Mouse (Mus musculus) embryonic facial prominence, embryonic 11.5 days (tissue): ENCODE measurements around the gene Primpol. TPM values are rescaled to one million over a fixed set of nuclear protein-coding genes. Genes with fewer than 3 reads are reported as not detected.
"Not testable (repeated sequence)": the region's sequence is repeated elsewhere in the genome, so short reads cannot be mapped to it uniquely, and the experiment has no call there.

Source experiments
- ATAC-seq: fragments of 200-750 bp; cut with Nextera tagmentation; replicated peaks from 2 replicates; pipeline ENCODE4 v1.8.0; 2017; ENCODE audit warnings: low read depth; ENCODE audit not compliant: insufficient number of reproducible peaks, low FRiP score, low TSS enrichment
- DNase-seq: peaks from one replicate; pipeline ENCODE4 v3.0.0-alpha.2; 2015; ENCODE audit warnings: low spot score
- H3K27ac ChIP-seq: fragments of 300-500 bp; sonication (generic); replicated peaks from 2 replicates; pipeline ENCODE4 v1.5.1; 2014; ENCODE audit warnings: mild to moderate bottlenecking, low read depth, low read length, control low read depth
- H3K27me3 ChIP-seq: fragments of 300-500 bp; sonication (generic); 2 replicates; pipeline ENCODE4 v1.6.1; 2014; ENCODE audit warnings: mild to moderate bottlenecking, low read length, moderate library complexity, mixed read lengths; ENCODE audit not compliant: control insufficient read depth, insufficient read depth
- H3K36me3 ChIP-seq: fragments of 300-500 bp; sonication (generic); replicated peaks from 2 replicates; pipeline ENCODE4 v1.6.1; 2014; ENCODE audit warnings: low read depth, mild to moderate bottlenecking, low read length, moderate library complexity, mixed read lengths; ENCODE audit not compliant: control insufficient read depth, insufficient read depth
- H3K4me1 ChIP-seq: fragments of 300-500 bp; sonication (generic); 2 replicates; pipeline ENCODE4 v1.6.1; 2014; ENCODE audit warnings: low read length, mixed read lengths; ENCODE audit not compliant: control insufficient read depth, insufficient read depth
- H3K4me2 ChIP-seq: fragments of 300-500 bp; sonication (generic); 2 replicates; pipeline ENCODE4 v1.6.1; 2014; ENCODE audit warnings: low read depth, mild to moderate bottlenecking, control low read depth, low read length, moderate library complexity
- H3K4me3 ChIP-seq: fragments of 300-500 bp; sonication (generic); 2 replicates; pipeline ENCODE4 v1.5.1; 2014; ENCODE audit warnings: low read depth, low read length, control low read depth
- H3K9ac ChIP-seq: fragments of 300-500 bp; sonication (generic); replicated peaks from 2 replicates; pipeline ENCODE4 v1.6.1; 2014; ENCODE audit warnings: mild to moderate bottlenecking, control low read depth, low read length
- H3K9me3 ChIP-seq: fragments of 300-500 bp; sonication (generic); replicated peaks from 2 replicates; pipeline ENCODE4 v1.6.1; 2016; ENCODE audit warnings: mild to moderate bottlenecking, low read length, inconsistent platforms, mixed read lengths; ENCODE audit not compliant: control insufficient read depth
- WGBS: fragments of 180-500 bp; shearing (Covaris S2); extraction: QIAGEN DNeasy Blood & Tissue Kit; methylation state at CpG from one replicate; pipeline ENCODE4 v1.1.7; 2014; 5-methylcytosine and 5-hydroxymethylcytosine counted together
- polyA plus RNA-seq: library from polyadenylated mRNA; unstranded; fragments of >200 nt; fragmentation: Nextera tagmentation; extraction: Ambion mirVana; gene quantifications from 2 replicates; pipeline ENCODE4 v1.2.1, GENCODE M21; 2014

Primpol gene
- polyA plus RNA-seq, 1 experiment from 2014 or later, result 11.2 TPM

DNA sequence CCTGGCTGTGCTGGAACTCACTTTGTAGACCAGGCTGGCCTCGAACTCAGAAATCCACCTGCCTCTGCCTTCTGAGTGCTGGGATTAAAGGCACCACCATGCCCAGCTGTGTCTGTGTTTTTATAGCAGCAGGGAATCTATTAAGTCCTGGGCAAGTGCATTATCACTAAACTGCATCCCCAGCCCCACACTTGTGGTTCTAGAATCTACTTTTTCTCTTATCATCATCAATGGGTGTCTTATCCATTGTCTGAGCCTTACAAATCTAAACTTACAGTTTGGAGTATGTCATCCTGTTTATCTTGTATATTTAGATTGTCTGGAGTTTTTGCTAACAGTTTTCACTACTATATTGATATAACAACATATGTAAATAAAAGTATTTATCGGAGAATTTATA lies 28.3 kb downstream of the Primpol start:
- Histone ChIP-seq H3K9ac (no peak overlapping the region), H3K4me3 (no peak overlapping the region), H3K9me3 (no peaks in the 10 kb centered on the region), H3K27ac (no peak overlapping the region), H3K36me3 (no peaks in the 10 kb centered on the region), H3K27me3 (no peaks in the 10 kb centered on the region), H3K4me1 (no peaks in the 10 kb centered on the region), H3K4me2 (no peak overlapping the region)
- ATAC-seq, result no peak
- DNase-seq, result no peak
- 86% methylated on average over 2 of the region's 2 CpGs for WGBS

DNA sequence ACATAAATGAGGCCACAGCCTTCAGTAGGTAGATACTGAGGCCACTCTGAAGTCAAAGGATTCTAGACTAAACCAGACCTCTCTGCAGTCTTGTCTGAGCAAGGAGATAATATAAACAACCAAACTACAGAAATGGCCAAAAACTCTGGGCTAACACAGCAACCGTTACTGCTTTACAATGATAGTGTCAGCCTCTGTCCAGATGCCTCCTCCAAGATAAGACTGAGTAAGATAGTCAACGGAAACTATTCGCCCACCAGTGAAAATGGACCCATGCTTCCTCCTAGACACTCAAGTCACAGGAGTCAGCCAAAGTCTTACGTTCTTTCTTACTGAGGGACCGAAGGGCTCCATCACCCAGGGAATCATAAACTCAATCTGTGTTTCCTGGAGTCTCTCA lies 29.1 kb downstream of the Primpol start:
- H3K9ac ChIP-seq, result no peak overlapping the region
- DNase-seq (no peak), ATAC-seq (no peak)
- H3K4me2 ChIP-seq, result no peak overlapping the region
- H3K36me3 ChIP-seq, result no peaks in the 10 kb centered on the region
- H3K4me1 ChIP-seq, result no peaks in the 10 kb centered on the region
- no peak overlapping the region for H3K27ac ChIP-seq
- no peaks in the 10 kb centered on the region for H3K9me3 ChIP-seq
- H3K4me3 ChIP-seq, result no peak overlapping the region
- WGBS, result 95% methylated on average over 5 of the region's 5 CpGs
- no peaks in the 10 kb centered on the region for H3K27me3 ChIP-seq

DNA sequence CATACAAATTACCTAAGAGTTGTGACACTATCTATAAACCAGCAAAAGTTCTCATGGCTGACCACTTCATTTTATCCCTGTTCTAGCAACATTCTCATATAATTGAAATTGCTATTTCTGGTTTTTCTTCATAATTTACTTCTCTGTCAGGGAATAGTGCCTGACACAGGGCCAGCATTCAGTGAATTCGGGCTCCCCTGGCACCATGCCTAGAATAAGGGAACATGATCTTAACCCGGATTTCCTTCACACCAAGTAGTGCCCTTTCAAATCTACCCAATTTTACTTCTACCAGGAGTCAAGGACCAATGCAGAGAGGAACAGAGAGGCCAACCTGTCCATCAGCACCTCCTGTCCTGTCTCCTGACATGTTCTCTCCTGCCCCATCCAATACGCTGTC lies 31.4 kb downstream of the Primpol start:
- Histone ChIP-seq H3K36me3 (no peaks in the 10 kb centered on the region), H3K4me3 (no peak overlapping the region), H3K9ac (no peak overlapping the region), H3K9me3 (no peaks in the 10 kb centered on the region), H3K27me3 (no peaks in the 10 kb centered on the region), H3K27ac (no peak overlapping the region), H3K4me2 (no peak overlapping the region), H3K4me1 (no peaks in the 10 kb centered on the region)
- DNase-seq (no peak), ATAC-seq (no peak)
- WGBS, result 90% methylated on average over 3 of the region's 3 CpGs

DNA sequence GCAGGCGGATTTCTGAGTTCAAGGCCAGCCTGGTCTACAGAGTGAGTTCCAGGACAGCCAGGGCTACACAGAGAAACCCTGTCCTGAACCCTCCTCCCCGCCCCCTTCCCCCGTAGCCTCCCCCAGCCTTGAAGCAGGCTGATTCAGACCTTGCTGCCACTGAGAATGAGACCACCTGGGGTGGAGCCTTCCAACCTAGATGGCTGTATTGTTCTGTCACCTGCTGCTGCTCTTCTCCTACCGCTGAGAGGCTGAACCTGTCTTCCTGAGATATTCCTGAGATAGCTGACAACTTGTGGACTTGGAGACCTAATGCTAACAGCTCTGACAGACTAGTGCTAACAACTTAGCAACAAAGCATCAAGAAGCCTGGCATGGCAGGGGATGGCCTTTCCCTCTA lies 32.7 kb downstream of the Primpol start:
- H3K9ac ChIP-seq, ATAC-seq, H3K27ac ChIP-seq, DNase-seq, H3K4me1 ChIP-seq, H3K4me3 ChIP-seq, H3K27me3 ChIP-seq, H3K4me2 ChIP-seq, H3K9me3 ChIP-seq, H3K36me3 ChIP-seq: not testable (repeated sequence)
- WGBS, result 61% methylated on average over 4 of the region's 4 CpGs

DNA sequence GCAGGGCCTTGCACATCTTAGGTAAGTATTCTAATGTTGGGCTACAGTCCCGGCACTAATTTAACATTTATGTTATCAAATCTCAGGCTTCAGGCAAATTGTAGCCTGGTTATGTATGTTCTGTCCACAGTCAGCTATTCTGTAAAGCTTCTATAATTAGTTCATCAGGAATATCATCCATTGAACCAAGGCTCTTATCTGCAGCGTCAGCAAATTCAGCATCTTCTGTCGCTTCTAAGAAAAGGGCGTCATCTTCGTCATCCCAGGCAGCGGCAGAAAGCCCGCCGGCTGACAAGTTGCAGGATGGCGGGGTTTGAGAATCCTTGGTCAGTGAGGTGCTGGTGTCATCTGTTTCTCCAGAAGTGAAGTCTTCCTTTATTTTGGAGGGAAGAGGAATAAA lies 38.2 kb downstream of the Primpol start:
- Histone ChIP-seq H3K9me3 (no peaks in the 10 kb centered on the region), H3K27ac (no peak overlapping the region), H3K36me3 (no peaks in the 10 kb centered on the region), H3K4me2 (no peak overlapping the region), H3K27me3 (no peaks in the 10 kb centered on the region), H3K4me3 (no peak overlapping the region), H3K9ac (no peak overlapping the region), H3K4me1 (no peaks in the 10 kb centered on the region)
- ATAC-seq, result no peak
- DNase-seq, result no peak
- 95% methylated on average over 9 of the region's 9 CpGs for WGBS

DNA sequence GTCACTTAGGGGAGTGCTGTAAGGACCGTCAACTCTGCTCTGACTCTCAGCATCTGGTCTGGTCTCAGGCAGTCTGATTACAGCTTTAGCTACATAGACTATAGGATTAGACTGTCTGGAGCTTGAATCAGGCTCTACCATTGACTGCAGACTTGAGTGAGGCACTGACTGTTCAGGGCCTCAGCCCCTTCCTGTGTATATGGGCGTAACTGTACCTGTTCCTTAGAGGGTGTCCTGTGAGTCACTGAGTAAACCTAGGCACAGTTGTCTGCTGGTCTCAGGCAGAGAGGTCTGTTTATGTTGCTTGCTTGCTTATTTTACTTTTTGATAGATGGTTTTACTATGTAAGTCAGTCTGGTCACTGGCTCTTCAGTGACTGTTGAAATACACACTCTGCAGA lies 43.0 kb downstream of the Primpol start:
- WGBS, result 80% methylated on average over 2 of the region's 2 CpGs
- Histone ChIP-seq H3K27ac (no peak overlapping the region), H3K36me3 (no peaks in the 10 kb centered on the region)

DNA sequence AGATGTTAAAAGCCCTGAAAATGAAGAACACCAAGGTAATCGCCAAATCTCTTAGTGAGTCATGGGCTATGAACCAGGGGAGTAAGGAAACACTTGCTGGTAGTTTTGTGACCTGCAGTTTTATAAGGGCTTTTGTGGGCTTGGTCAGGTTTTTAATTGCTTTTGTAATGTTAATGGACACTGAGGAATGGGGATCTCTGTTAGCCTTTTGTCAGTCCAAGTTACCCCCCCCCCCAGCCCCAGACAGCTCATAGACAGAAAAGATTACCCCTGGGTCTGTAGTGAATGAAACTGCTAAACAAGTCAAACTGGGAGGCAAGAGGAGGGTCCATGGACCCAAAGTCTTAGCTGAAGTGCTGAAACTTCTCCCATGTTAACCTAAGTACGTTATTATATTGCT lies 43.6 kb downstream of the Primpol start:
- no peak overlapping the region for H3K27ac ChIP-seq
- no peak overlapping the region for H3K4me3 ChIP-seq
- ATAC-seq (no peak), DNase-seq (no peak)
- H3K9ac ChIP-seq, result no peak overlapping the region
- no peaks in the 10 kb centered on the region for H3K27me3 ChIP-seq
- H3K9me3 ChIP-seq, result no peaks in the 10 kb centered on the region
- H3K4me2 ChIP-seq, result no peak overlapping the region
- H3K4me1 ChIP-seq, result no peaks in the 10 kb centered on the region
- H3K36me3 ChIP-seq, result no peaks in the 10 kb centered on the region; the same call in 1 of the 2 replicates
- 92% methylated on average over 2 of the region's 2 CpGs for WGBS

More for the DNA sequence above, 43.0 kb downstream of the Primpol start:
- ATAC-seq (no peak), DNase-seq (no peak)
- Histone ChIP-seq H3K4me2 (no peak overlapping the region), H3K4me1 (no peaks in the 10 kb centered on the region), H3K9ac (no peak overlapping the region), H3K9me3 (no peaks in the 10 kb centered on the region), H3K4me3 (no peak overlapping the region), H3K27me3 (no peaks in the 10 kb centered on the region)

DNA sequence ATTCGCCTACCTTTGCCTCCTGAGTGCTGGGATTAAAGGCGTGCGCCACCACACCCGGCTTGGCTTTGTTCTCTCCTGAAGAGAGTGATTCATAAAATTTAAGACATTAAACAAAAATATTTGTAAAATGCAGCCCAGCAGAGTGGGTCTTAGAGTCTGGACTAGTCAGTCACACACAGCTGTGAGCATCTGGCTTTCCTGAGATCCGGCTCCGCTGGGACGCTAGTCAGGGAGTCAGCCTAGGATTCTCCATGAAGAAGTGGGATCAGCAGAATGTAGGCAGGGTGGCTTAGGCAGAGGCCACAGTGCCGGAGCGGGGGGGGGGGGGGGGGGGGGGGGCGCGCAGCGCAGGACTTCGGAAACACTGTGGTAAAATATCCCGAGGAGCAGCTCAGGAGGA lies 46.3 kb downstream of the Primpol start:
- H3K9me3 ChIP-seq, result no peaks in the 10 kb centered on the region
- H3K4me2 ChIP-seq, result no peak overlapping the region
- no peak for ATAC-seq
- no peak overlapping the region for H3K4me3 ChIP-seq
- no peak for DNase-seq
- no peaks in the 10 kb centered on the region for H3K27me3 ChIP-seq
- WGBS, result 94% methylated on average over 9 of the region's 14 CpGs
- no peak overlapping the region for H3K27ac ChIP-seq
- H3K36me3 ChIP-seq, result no peaks in the 10 kb centered on the region; the same call in 1 of the 2 replicates
- H3K9ac ChIP-seq, result no peak overlapping the region
- no peaks in the 10 kb centered on the region for H3K4me1 ChIP-seq
